Mouse (Mus musculus) erythroblast, embryonic 14.5 days (primary cell): ENCODE data around the gene Abcf1.

Experiments used
- GATA1 ChIP-seq: IDR thresholded peaks from 2 replicates; pipeline ENCODE4 v1.6.1; 2012; ENCODE audit warnings: low read length, inconsistent platforms, mixed read lengths
- TAL1 ChIP-seq: IDR thresholded peaks from 3 replicates; pipeline ENCODE4 v1.6.1; 2012; ENCODE audit warnings: low read length, inconsistent platforms, mixed read lengths

DNA sequence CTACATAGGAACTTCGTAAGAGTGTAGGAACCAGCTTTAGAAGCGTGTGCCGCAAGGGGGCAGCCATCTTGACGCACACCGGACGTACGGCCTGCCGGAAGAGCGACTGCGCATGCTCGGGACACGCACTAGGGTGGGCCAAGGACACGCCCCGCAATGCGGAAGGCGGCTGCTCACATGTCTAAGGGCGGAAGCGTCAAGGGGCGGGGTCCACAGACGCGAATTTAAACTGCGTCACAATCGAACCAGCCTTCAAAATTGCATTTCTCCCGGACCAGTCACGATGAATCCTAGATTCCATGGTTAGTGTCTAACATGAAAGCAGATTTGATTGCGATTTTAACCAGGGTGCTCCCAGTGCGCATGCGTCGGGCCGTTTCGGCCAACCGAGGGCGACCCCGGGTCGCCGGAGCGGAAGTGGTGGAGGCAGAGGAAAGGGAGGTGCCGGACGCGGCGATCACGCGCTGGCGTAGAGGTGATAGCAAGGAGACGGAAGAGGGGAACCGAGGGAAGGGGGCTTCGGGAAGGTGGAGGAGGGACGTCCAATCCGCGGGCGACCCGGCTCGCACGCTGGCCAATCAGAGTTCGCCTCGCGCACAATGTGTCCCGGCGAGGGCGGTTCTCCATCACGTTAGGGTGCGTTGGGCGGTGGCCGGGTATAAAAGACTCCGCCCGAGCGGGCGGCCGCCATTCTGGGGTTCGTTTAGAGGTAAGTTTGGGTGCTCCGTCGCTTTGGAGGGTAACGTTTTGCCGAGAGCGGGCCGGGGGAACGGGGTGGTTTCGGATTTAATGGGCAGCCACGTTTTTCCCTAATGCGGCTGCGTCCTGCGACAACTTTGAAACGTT is 53.0 kb downstream of the Abcf1 start, which contains the start of the genes Mrps18b and Ppp1r10:
- no peak; the same call in 1 of the 2 replicates for TF ChIP-seq GATA1
- TF ChIP-seq TAL1 = no peak
